Mouse (Mus musculus): Measurements from ENCODE around the gene Celf5.

- no peak for TF ChIP-seq USF1 (IDR thresholded peaks at IDR 0.05; ENCODE audit: low read depth)
- TF ChIP-seq CTCF (IDR thresholded peaks at IDR 0.05; ENCODE audit: control insufficient read depth, insufficient read depth, insufficient read length) = no peak
- TF ChIP-seq MAX (IDR thresholded peaks at IDR 0.05) = no peak
- no peak for TF ChIP-seq FOSL1 (IDR thresholded peaks at IDR 0.05; ENCODE audit: insufficient read depth, low read length, poor library complexity, severe bottlenecking)
- no peak for TF ChIP-seq CEBPB (IDR thresholded peaks at IDR 0.05; ENCODE audit: low read depth)
- TF ChIP-seq MYOD1 (IDR thresholded peaks at IDR 0.05; ENCODE audit: control insufficient read depth, insufficient read length, low read depth) = no peak
These were observed 15.1 kb upstream of the Celf5 start for GRCm38 (mm10) chr10:81497401-81498270.
